Mouse (Mus musculus) layer of hippocampus, adult 18-20 months (tissue): Measurements from ENCODE around the gene Mapk12. TPM values are rescaled to one million over a fixed set of nuclear protein-coding genes. Genes with fewer than 3 reads are reported as not detected.

ENCODE experiments used
- DNase-seq, 2 experiments: peaks; one replicate each; pipeline ENCODE4 v3.0.0; 2022; ENCODE audit warnings: low spot score in 2 of 2
- microRNA-seq, 2 experiments: library from miRNA; unstranded; fragments of <30 nt; microRNA quantifications; one replicate each; pipeline ENCODE4 v1.2.0; 2021
- total RNA-seq, 2 experiments: library from RNA; stranded (reverse); gene quantifications; 2 replicates each; pipeline ENCODE4 v1.2.3; 2021

The Mapk12 gene
- total RNA-seq, 2 experiments from 2014 or later, result 4.8 to 5.4 TPM

DNA sequence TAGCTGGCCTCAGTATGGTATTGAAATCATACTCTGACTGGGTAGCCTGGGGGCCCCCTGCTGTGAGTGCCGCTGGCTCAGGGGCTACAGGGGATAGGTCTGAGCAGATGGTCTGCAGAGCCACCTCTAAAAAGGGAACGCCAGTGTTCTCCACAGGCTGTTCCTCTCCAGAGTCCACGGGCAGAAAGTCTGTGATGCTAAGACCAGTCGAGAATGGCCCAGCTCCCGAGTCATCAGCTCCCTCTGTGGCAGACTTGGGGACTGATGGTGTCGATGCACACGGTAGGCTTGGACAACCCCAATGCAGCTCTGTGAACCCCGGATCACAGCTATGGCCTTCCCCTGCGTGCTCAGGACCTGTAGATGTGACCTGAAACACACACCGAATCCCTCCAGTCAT, 36.6 kb downstream of the Mapk12 start:
- no peak for DNase-seq

GRCm38 (mm10) chr15:89102646-89103045, 37.9 kb downstream of the Mapk12 start:
- no peak for DNase-seq

GRCm38 (mm10) chr15:89100823-89101222, 39.7 kb downstream of the Mapk12 start:
- DNase-seq, result no peak

- no peak for DNase-seq
Measured at GRCm38 (mm10) chr15:89098616-89099015, 41.9 kb downstream of the Mapk12 start.

GRCm38 (mm10) chr15:89097450-89097849, 43.1 kb downstream of the Mapk12 start:
- peak in 1 of 2 experiments; percentile 80 for DNase-seq

GRCm38 (mm10) chr15:89092181-89092580, 48.3 kb downstream of the Mapk12 start:
- DNase-seq, result no peak

DNA sequence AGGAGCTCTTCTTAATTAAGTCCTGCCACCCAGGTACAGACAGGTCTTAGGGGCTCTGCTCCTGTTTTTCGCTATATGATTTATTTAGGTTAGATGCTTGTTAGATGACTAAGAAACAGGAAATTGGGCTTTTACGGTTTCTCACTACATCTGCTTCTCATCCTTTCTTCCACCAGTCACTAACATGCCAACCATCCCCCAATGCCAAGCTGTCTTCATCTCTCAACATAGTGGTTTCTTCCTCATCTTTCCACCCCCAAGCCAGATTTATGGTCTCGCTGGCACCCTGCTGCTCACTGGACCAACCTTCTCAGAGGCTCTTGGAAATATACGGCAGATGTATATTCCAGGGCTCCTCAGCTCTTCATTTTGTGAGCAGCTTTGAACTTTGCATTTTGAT, 49.8 kb downstream of the Mapk12 start:
- DNase-seq, result no peak

DNA sequence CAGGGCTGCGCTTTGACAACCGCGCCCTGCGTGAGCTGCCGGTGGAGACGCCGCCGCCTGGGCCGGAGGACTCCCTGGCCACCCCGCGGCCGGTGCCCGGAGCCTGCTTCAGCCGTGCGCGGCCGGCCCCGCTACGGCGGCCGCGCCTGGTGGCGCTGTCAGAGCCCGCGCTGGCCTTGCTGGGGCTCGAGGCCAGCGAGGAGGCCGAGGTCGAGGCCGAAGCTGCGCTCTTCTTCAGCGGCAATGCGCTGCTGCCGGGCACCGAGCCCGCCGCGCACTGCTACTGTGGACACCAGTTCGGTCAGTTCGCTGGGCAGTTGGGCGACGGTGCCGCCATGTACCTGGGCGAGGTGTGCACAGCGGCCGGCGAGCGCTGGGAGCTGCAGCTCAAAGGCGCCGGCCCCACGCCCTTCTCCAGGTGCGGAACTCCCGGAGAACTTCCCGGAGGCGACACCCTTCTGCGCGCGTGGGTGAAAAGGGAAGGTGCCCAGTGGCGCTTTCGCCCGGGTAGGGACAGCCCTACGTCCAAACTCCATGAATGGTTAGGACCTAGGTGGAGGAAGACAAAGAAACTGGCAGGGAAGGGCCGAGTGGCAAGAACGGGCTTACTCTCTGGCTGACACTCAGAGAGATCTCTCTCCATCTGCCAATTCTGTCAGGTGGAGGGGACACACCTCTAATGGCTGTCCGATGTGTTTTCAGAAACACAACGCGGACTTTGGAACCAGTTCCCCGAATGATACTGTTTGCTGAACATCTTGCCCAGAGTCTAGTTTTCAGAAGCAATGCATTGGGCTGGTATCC, 51.1 kb downstream of the Mapk12 start:
- DNase-seq, result no peak

DNA sequence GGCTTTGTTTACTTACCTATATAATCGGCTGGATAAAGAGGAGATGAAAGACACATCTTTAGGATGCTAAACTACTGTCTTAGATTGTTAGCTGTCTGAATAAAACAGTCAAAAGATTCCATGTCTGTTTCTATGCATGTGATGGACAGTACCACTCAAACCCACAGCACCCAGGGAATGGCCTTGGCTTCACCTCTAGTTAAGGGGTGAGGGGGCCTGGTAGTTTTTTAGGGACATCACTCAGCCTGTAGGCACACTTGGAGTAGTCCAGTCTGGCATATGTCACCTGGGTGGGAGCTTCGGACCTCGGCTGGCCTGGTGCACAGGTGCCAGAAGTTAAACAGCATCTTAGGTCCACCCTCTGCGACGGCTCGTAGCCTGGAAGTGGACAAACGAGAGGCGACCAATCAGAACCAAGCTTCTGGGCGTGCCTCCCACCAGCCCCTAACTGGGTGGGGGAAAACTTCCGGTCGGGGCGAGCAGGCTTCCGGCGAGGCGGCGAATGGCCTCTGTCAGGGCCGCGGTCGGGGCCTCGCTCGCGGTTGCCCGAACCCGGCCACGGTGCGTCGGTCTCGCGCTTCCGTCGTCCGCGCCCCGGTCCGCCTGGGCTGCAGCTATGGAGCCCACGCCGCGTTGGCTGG, 51.8 kb downstream of the Mapk12 start, which contains the start of gene Selenoo:
Gene Selenoo, plus strand, starts transcription at position 478 of the 641 bp plus-strand sequence.
- peak; percentile 86 to 93 for DNase-seq

DNA sequence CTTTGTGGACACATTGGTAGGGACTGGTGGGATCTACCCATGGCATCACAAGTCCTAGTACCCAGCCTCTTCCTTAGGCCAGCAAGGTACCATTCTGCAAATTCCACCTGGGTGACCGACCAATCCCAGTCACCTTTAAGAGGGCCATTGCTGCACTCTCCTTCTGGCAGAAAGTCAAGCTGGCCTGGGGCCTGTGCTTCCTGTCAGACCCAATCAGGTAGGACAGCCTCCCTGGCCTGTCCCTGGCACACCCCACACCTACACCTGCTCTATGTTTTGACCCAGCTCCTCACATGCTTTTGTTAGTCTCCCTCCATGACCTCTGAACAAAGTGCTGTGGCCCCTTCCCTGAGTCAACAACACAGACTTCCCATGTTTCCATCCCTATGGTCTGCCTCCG, 55.7 kb downstream of the Mapk12 start:
- DNase-seq, result no peak

DNA sequence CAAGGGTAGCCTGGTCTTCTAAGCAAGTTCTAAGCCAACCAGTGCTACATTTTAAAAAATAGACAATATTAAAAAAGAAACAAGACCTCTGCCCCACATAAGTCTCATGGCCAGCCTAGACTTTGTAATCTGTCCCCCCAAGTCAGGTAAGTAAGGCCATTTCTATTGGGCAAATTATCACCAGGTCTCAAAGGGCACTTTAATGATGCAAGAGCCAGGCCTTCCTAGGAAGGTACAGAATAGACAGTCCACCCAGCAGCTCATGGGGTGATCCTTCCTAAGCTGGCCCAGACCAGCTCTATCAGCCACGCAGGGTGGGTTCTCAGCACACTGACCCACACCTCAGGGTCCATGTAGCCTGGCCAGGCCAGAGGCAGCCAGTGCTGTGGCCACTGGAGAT, 56.6 kb downstream of the Mapk12 start:
- DNase-seq, result no peak

Small RNA genes within 50 kb of the gene (microRNA-seq; reads per million reads assigned to microRNA genes)
- 1.5 to 2.9 reads per million in 2 experiments for gene Mir6958
- gene Mir7118, result 0.25 to 0.78 reads per million in 2 experiments

Other genes with a start within 250 kb of the Mapk12 start
- 1 to 10 TPM; 1.4 to 2.2 TPM for gene Ttll8, start 186.3 kb downstream of the Mapk12 start, total RNA-seq
- 100 to 1,000 TPM; 122 TPM for gene Mlc1, start 161.7 kb downstream of the Mapk12 start, total RNA-seq
- gene Mov10l1, start 157.8 kb downstream of the Mapk12 start, total RNA-seq, result not detected
- gene Panx2, start 81.0 kb downstream of the Mapk12 start, total RNA-seq, result 100 to 1,000 TPM; 154 to 158 TPM
- gene Trabd, start 65.6 kb downstream of the Mapk12 start, total RNA-seq, result 10 to 100 TPM; 20.7 to 23.8 TPM
- gene Selenoo, start 51.6 kb downstream of the Mapk12 start, total RNA-seq, result 10 to 100 TPM; 19.3 to 21.1 TPM
- 10 to 100 TPM; 29.5 to 30.4 TPM for gene Tubgcp6, start 17.6 kb downstream of the Mapk12 start, total RNA-seq
- 10 to 100 TPM; 12.4 to 12.5 TPM for gene Hdac10, start 12.0 kb downstream of the Mapk12 start, total RNA-seq
- gene Mapk11, start 8.9 kb upstream of the Mapk12 start, total RNA-seq, result 10 to 100 TPM; 19.2 to 21.2 TPM
- gene Plxnb2, start 40.1 kb upstream of the Mapk12 start, total RNA-seq, result 10 to 100 TPM; 46.4 to 55.0 TPM
- gene Dennd6b, start 55.8 kb upstream of the Mapk12 start, total RNA-seq, result 10 to 100 TPM; 34.8 to 39.1 TPM
- gene Ppp6r2, start 70.8 kb upstream of the Mapk12 start, total RNA-seq, result 100 to 1,000 TPM; 157 to 166 TPM
- gene Sbf1, start 174.6 kb upstream of the Mapk12 start, total RNA-seq, result 100 to 1,000 TPM; 304 to 307 TPM
- gene Adm2, start 182.0 kb upstream of the Mapk12 start, total RNA-seq, result not detected
- not detected for gene Miox, start 193.7 kb upstream of the Mapk12 start, total RNA-seq
- 10 to 100 TPM; 16.6 to 18.6 TPM for gene Lmf2, start 215.0 kb upstream of the Mapk12 start, total RNA-seq
- gene Ncaph2, start 215.0 kb upstream of the Mapk12 start, total RNA-seq, result 100 to 1,000 TPM; 101 to 103 TPM
- gene Sco2, start 233.1 kb upstream of the Mapk12 start, total RNA-seq, result 10 to 100 TPM; 28.1 to 34.0 TPM
- gene Tymp, start 236.3 kb upstream of the Mapk12 start, total RNA-seq, result 1 to 10 TPM; 1.4 to 1.5 TPM
- 1 to 10 TPM; 3.2 to 4.3 TPM for gene Odf3b, start 238.6 kb upstream of the Mapk12 start, total RNA-seq
- gene Klhdc7b, start 244.2 kb upstream of the Mapk12 start, total RNA-seq, result under 1 TPM; 0.32 to 0.51 TPM